Mouse (Mus musculus): ENCODE data around the gene Vps8.

GRCm38 (mm10) chr16:21533503-21533902, 110.6 kb downstream of the Vps8 start:
- TF ChIP-seq CTCF (IDR thresholded peaks at IDR 0.05; ENCODE audit: low read depth, low read length) (no peak), POLR2AphosphoS5 (IDR thresholded peaks at IDR 0.05; ENCODE audit: insufficient replicate concordance, low read depth, low read length) (no peak)
